Mouse (Mus musculus) cerebellum, adult 9-11 months (tissue): ENCODE data around the gene Atp6v1g3.

Source experiments
- DNase-seq: peaks from one replicate; pipeline ENCODE4 v3.0.0; 2022

The Atp6v1g3 gene

GRCm38 (mm10) chr1:138289455-138290425, 16.2 kb downstream of the Atp6v1g3 start:
- no peak for DNase-seq

GRCm38 (mm10) chr1:138291463-138291862, 17.9 kb downstream of the Atp6v1g3 start:
- no peak for DNase-seq

- DNase-seq, result no peak
These were observed 20.9 kb downstream of the Atp6v1g3 start for GRCm38 (mm10) chr1:138294487-138294886.

GRCm38 (mm10) chr1:138298156-138298555, 24.6 kb downstream of the Atp6v1g3 start:
- DNase-seq, result no peak

GRCm38 (mm10) chr1:138299576-138299975, 26.0 kb downstream of the Atp6v1g3 start:
- DNase-seq, result no peak

- DNase-seq, result no peak
These were observed 28.4 kb downstream of the Atp6v1g3 start for GRCm38 (mm10) chr1:138301920-138302319.

- DNase-seq, result no peak
These were observed 29.2 kb downstream of the Atp6v1g3 start for GRCm38 (mm10) chr1:138302756-138303155.

GRCm38 (mm10) chr1:138303296-138303695, 29.8 kb downstream of the Atp6v1g3 start:
- DNase-seq, result no peak

GRCm38 (mm10) chr1:138304141-138304915, 30.8 kb downstream of the Atp6v1g3 start:
- DNase-seq, result no peak

GRCm38 (mm10) chr1:138322657-138323056, 49.1 kb downstream of the Atp6v1g3 start:
- DNase-seq, result no peak

GRCm38 (mm10) chr1:138323076-138323630, 49.6 kb downstream of the Atp6v1g3 start:
- DNase-seq, result no peak

- no peak for DNase-seq
These were observed 52.6 kb downstream of the Atp6v1g3 start for GRCm38 (mm10) chr1:138326091-138326490.

- DNase-seq, result no peak
These were observed 53.0 kb downstream of the Atp6v1g3 start for GRCm38 (mm10) chr1:138326566-138326965.

GRCm38 (mm10) chr1:138327466-138328245, 54.1 kb downstream of the Atp6v1g3 start:
- DNase-seq, result no peak

- DNase-seq, result no peak
These were observed 54.8 kb downstream of the Atp6v1g3 start for GRCm38 (mm10) chr1:138328320-138328719.

GRCm38 (mm10) chr1:138330556-138330955, 57.0 kb downstream of the Atp6v1g3 start:
- no peak for DNase-seq

- DNase-seq, result no peak
These were observed 58.1 kb downstream of the Atp6v1g3 start for GRCm38 (mm10) chr1:138331596-138331995.

GRCm38 (mm10) chr1:138334701-138335100, 61.2 kb downstream of the Atp6v1g3 start:
- DNase-seq, result no peak

- no peak for DNase-seq
These were observed 63.9 kb downstream of the Atp6v1g3 start for GRCm38 (mm10) chr1:138337417-138337816.
